Mouse (Mus musculus): ENCODE data around the gene Txnip. TPM values are rescaled to one million over a fixed set of nuclear protein-coding genes. Genes with fewer than 3 reads are reported as not detected.

The Txnip gene
- polyA plus RNA-seq, 1 experiment from 2014 or later: 71.4 TPM

DNA sequence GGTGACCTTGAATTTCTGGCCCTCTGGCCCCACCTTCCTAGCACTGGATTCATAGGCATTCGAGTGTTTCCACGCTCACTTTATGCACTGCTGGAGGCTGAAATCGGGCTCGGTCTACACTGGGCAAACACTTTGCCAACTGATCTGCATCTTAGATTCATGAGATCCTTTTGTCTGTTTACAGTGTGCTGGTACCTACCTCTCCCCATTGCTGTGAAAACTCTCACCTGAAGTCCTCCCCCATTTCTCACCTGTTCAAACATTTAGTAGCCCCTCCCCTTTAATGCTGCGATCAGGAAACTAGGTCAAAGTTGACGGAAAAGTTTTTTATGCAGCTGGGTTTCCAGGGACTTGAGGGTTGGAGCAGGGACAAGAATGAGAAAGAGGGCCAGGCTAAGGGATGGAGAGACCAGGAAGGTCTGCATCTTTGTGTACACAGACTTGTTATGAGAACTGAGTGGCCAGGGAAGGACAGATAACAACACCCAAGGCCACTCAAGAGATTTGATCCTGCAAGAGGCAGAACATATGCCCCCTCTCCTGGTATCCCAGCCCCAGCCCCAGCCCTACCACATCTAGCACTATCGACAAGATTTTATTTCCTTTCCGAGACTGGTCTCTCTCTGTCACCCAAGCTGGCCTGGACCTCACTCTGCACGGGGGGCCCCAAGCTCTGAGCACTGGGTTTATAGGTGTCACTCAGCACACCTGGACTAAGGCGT, 6.3 kb downstream of the Txnip start:
- no peak overlapping the region for H3K9ac ChIP-seq
- WGBS: 81% methylated on average over 10 of the region's 10 CpGs
- ATAC-seq (ENCODE audit: low FRiP score) (no peak), DNase-seq (ENCODE audit: low spot score) (no peak)
- H3K36me3 ChIP-seq (replicated peaks; ENCODE audit: control insufficient read depth, insufficient read depth): peaks cover 21% of the 10 kb centered on the region
- no peak overlapping the region for H3K4me2 ChIP-seq (replicated peaks)
- no peak overlapping the region for H3K27ac ChIP-seq
- peaks cover 29% of the 10 kb centered on the region for H3K4me1 ChIP-seq (replicated peaks; ENCODE audit: control insufficient read depth, insufficient read depth, low read length)
- H3K4me3 ChIP-seq (replicated peaks; ENCODE audit: low read length): no peak overlapping the region
- H3K27me3 ChIP-seq (ENCODE audit: control insufficient read depth, insufficient read depth, low read length): no peaks in the 10 kb centered on the region
- H3K9me3 ChIP-seq (ENCODE audit: control insufficient read depth, low read length): no peaks in the 10 kb centered on the region

DNA sequence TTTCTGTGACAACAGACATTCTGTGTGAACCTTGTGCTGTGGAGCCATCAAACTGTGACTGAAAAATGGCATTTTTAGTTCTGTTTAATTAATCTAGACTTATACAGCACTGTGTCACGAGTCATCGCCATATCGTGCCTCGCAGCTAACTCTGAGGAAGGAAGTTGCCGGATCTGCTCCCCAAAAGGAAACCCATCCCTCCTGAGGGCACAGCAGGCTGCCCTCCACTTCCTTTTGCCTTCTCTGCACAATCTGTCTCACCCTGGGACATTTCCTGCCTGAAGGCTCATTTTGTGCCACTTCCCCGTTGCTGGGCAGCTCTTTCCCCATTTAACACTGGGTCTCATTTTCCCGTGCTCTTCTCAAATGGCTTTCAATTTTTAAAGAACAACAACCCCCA, 6.9 kb downstream of the Txnip start:
- peaks cover 23% of the 10 kb centered on the region for H3K4me1 ChIP-seq (replicated peaks; ENCODE audit: control insufficient read depth, insufficient read depth, low read length)
- no peak overlapping the region for H3K27ac ChIP-seq
- WGBS: 68% methylated on average over 7 of the region's 7 CpGs
- no peaks in the 10 kb centered on the region for H3K27me3 ChIP-seq (ENCODE audit: control insufficient read depth, insufficient read depth, low read length)
- H3K4me3 ChIP-seq (replicated peaks; ENCODE audit: low read length): no peak overlapping the region
- H3K9ac ChIP-seq: no peak overlapping the region
- peaks cover 19% of the 10 kb centered on the region for H3K36me3 ChIP-seq (replicated peaks; ENCODE audit: control insufficient read depth, insufficient read depth)
- no peak overlapping the region for H3K4me2 ChIP-seq (replicated peaks)
- DNase-seq (ENCODE audit: low spot score) (no peak), ATAC-seq (ENCODE audit: low FRiP score) (no peak)
- no peaks in the 10 kb centered on the region for H3K9me3 ChIP-seq (ENCODE audit: control insufficient read depth, low read length)

DNA sequence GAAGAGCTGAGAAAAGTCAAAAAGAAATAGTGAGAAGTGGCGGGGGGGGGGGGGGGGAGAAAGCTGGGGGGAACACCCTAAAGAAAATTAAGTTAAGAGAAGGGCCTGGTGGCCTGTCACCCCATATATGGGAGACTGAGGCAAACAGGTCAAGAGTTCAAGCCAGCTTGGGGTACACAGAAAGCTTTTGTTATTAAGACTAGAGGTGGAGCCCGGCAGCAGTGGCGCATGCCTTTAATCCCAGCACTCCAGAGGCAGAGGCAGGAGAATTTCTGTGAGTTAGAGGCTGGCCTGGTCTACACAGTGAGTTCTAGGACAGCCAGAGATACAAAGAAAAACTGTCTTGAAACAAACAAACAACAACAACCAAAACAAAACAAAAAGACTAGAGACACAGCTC, 7.3 kb downstream of the Txnip start:
- Histone ChIP-seq H3K4me2 (replicated peaks) (no peak overlapping the region), H3K27me3 (ENCODE audit: control insufficient read depth, insufficient read depth, low read length) (no peaks in the 10 kb centered on the region), H3K36me3 (replicated peaks; ENCODE audit: control insufficient read depth, insufficient read depth) (peaks cover 14% of the 10 kb centered on the region), H3K4me1 (replicated peaks; ENCODE audit: control insufficient read depth, insufficient read depth, low read length) (peaks cover 19% of the 10 kb centered on the region), H3K9ac (no peak overlapping the region), H3K27ac (no peak overlapping the region), H3K9me3 (ENCODE audit: control insufficient read depth, low read length) (no peaks in the 10 kb centered on the region), H3K4me3 (replicated peaks; ENCODE audit: low read length) (no peak overlapping the region)
- ATAC-seq (ENCODE audit: low FRiP score) (no peak), DNase-seq (ENCODE audit: low spot score) (no peak)
- WGBS: 91% methylated on average over 2 of the region's 3 CpGs

GRCm38 (mm10) chr3:96566661-96567450, 9.1 kb downstream of the Txnip start:
- peaks cover 2% of the 10 kb centered on the region; the same call in 1 of the 2 replicates for H3K4me1 ChIP-seq (replicated peaks; ENCODE audit: control insufficient read depth, insufficient read depth, low read length)
- H3K36me3 ChIP-seq (replicated peaks; ENCODE audit: control insufficient read depth, insufficient read depth): no peaks in the 10 kb centered on the region
- no peak overlapping the region for H3K27ac ChIP-seq
- no peak for ATAC-seq (ENCODE audit: low FRiP score)
- DNase-seq (ENCODE audit: low spot score): no peak
- no peak overlapping the region for H3K4me3 ChIP-seq (replicated peaks; ENCODE audit: low read length)
- WGBS: 89% methylated on average over 8 of the region's 8 CpGs
- no peaks in the 10 kb centered on the region for H3K9me3 ChIP-seq (ENCODE audit: control insufficient read depth, low read length)
- H3K4me2 ChIP-seq (replicated peaks): no peak overlapping the region
- H3K27me3 ChIP-seq (ENCODE audit: control insufficient read depth, insufficient read depth, low read length): no peaks in the 10 kb centered on the region
- no peak overlapping the region for H3K9ac ChIP-seq

DNA sequence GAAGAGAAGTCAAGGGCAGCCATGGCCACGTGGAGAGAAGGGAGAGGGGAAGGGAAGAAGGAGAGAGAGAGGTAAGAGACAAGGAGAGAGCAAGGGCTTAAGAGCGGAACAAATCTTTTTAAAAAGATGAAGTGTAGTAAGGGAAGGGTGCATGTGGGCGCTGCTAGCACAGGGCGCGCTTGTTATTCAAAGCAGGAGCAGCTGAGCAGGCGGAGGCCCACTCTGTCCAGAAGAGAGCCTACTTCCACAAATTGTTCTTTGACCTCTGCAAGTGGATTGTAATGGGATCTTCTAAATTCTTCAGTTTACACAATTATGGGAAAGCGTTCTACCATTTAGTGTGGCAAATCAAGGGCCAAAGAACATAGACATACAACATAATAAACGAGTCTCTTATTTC, 10.8 kb downstream of the Txnip start:
- H3K27ac ChIP-seq: no peak overlapping the region
- no peak overlapping the region for H3K9ac ChIP-seq
- no peaks in the 10 kb centered on the region for H3K27me3 ChIP-seq (ENCODE audit: control insufficient read depth, insufficient read depth, low read length)
- DNase-seq (ENCODE audit: low spot score) (no peak), ATAC-seq (ENCODE audit: low FRiP score) (no peak)
- H3K4me2 ChIP-seq (replicated peaks): no peak overlapping the region
- H3K36me3 ChIP-seq (replicated peaks; ENCODE audit: control insufficient read depth, insufficient read depth): no peaks in the 10 kb centered on the region
- H3K4me1 ChIP-seq (replicated peaks; ENCODE audit: control insufficient read depth, insufficient read depth, low read length): no peaks in the 10 kb centered on the region
- 69% methylated on average over 8 of the region's 8 CpGs for WGBS
- H3K4me3 ChIP-seq (replicated peaks; ENCODE audit: low read length): no peak overlapping the region
- no peaks in the 10 kb centered on the region for H3K9me3 ChIP-seq (ENCODE audit: control insufficient read depth, low read length)

DNA sequence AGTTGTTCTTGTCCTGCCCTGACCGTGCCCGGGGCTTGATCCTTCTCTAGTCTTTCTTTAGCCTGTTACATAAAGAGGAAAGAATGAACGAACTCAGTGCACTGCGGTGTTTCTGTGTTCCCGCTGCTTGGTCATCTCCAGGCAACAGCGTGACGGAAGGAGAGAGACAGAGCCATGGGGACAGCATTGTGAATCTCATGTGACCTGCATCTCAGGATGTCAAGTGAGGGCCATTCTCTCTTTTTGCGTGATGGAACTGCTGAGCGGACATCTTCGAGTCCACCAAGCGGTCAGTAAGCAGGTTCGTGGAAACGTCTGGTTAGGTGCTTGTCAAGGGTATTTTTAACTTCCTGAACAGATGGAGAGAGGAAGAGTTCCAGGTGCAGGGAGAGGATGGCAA, 11.7 kb downstream of the Txnip start:
- DNase-seq (ENCODE audit: low spot score) (no peak), ATAC-seq (ENCODE audit: low FRiP score) (no peak)
- WGBS: 84% methylated on average over 13 of the region's 13 CpGs
- no peaks in the 10 kb centered on the region for H3K9me3 ChIP-seq (ENCODE audit: control insufficient read depth, low read length)
- H3K4me3 ChIP-seq (replicated peaks; ENCODE audit: low read length): no peak overlapping the region
- H3K4me2 ChIP-seq (replicated peaks): no peak overlapping the region
- no peak overlapping the region for H3K27ac ChIP-seq
- no peaks in the 10 kb centered on the region for H3K27me3 ChIP-seq (ENCODE audit: control insufficient read depth, insufficient read depth, low read length)
- no peak overlapping the region for H3K9ac ChIP-seq
- no peaks in the 10 kb centered on the region for H3K4me1 ChIP-seq (replicated peaks; ENCODE audit: control insufficient read depth, insufficient read depth, low read length)
- H3K36me3 ChIP-seq (replicated peaks; ENCODE audit: control insufficient read depth, insufficient read depth): no peaks in the 10 kb centered on the region

DNA sequence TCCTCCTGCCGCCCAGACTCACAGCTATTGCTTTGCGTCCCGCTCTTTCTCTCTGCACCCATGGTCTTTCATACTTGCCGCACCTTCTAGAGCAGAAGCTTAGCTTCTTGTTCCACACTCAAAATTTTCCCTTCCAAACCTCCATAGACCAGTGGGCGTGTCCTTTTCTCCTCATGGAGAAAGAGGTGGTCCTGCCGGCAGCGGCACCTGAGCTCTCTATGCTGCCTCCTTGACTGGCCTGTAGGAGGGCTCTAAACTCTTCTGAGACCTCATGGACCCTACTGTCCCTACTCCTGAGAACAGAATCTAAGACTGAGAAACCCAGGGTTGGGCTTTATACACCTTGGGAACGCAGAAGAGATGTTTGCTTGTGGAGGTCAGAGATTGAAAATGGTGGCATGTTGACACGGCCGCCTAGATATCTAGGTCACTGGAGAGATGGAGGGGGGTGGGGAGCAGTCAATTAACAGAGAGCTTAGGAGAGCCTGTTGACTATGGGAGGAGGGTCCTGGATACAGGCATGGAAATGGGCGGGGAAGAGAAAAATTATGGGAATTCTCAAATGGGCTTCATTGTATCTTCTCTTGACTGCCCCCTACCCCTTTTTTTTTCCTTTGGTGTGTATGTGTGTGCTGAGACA, 12.3 kb downstream of the Txnip start:
- H3K36me3 ChIP-seq (replicated peaks; ENCODE audit: control insufficient read depth, insufficient read depth): no peaks in the 10 kb centered on the region
- no peak overlapping the region for H3K9ac ChIP-seq
- ATAC-seq (ENCODE audit: low FRiP score): no peak
- no peak overlapping the region for H3K4me3 ChIP-seq (replicated peaks; ENCODE audit: low read length)
- 86% methylated on average over 11 of the region's 11 CpGs for WGBS
- DNase-seq (ENCODE audit: low spot score): no peak
- H3K27ac ChIP-seq: no peak overlapping the region
- H3K9me3 ChIP-seq (ENCODE audit: control insufficient read depth, low read length): no peaks in the 10 kb centered on the region
- no peaks in the 10 kb centered on the region for H3K4me1 ChIP-seq (replicated peaks; ENCODE audit: control insufficient read depth, insufficient read depth, low read length)
- H3K4me2 ChIP-seq (replicated peaks): no peak overlapping the region
- H3K27me3 ChIP-seq (ENCODE audit: control insufficient read depth, insufficient read depth, low read length): no peaks in the 10 kb centered on the region

DNA sequence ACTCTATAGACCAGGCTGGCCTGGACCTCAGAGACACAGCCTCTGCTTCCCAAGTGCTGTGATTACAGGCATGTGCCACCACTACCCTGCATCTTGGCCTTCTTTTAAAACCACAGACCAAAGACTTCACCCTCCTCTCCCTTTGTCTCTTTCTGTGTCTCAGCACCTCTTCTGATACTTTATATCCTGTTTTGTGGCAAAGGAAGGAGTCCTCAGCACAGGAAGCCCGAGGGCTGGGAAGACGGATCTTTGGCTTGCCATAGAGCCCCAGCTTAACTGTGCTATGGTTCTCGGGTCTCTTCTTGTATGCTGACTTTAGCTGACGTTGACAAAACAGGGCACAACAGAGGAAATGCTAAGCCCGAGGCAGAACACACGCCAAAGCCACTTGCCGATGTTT, 12.9 kb downstream of the Txnip start:
- H3K9ac ChIP-seq: no peak overlapping the region
- DNase-seq (ENCODE audit: low spot score) (no peak), ATAC-seq (ENCODE audit: low FRiP score) (no peak)
- WGBS: 82% methylated on average over 7 of the region's 7 CpGs
- H3K9me3 ChIP-seq (ENCODE audit: control insufficient read depth, low read length): no peaks in the 10 kb centered on the region
- H3K27me3 ChIP-seq (ENCODE audit: control insufficient read depth, insufficient read depth, low read length): no peaks in the 10 kb centered on the region
- H3K4me3 ChIP-seq (replicated peaks; ENCODE audit: low read length): no peak overlapping the region
- H3K27ac ChIP-seq: no peak overlapping the region
- no peaks in the 10 kb centered on the region for H3K4me1 ChIP-seq (replicated peaks; ENCODE audit: control insufficient read depth, insufficient read depth, low read length)
- no peak overlapping the region for H3K4me2 ChIP-seq (replicated peaks)
- H3K36me3 ChIP-seq (replicated peaks; ENCODE audit: control insufficient read depth, insufficient read depth): no peaks in the 10 kb centered on the region

GRCm38 (mm10) chr3:96571336-96571735, 13.6 kb downstream of the Txnip start:
- Histone ChIP-seq H3K4me1 (replicated peaks; ENCODE audit: control insufficient read depth, insufficient read depth, low read length) (no peaks in the 10 kb centered on the region), H3K4me3 (replicated peaks; ENCODE audit: low read length) (no peak overlapping the region), H3K4me2 (replicated peaks) (no peak overlapping the region), H3K9me3 (ENCODE audit: control insufficient read depth, low read length) (no peaks in the 10 kb centered on the region), H3K9ac (no peak overlapping the region), H3K27me3 (ENCODE audit: control insufficient read depth, insufficient read depth, low read length) (no peaks in the 10 kb centered on the region), H3K27ac (no peak overlapping the region), H3K36me3 (replicated peaks; ENCODE audit: control insufficient read depth, insufficient read depth) (no peaks in the 10 kb centered on the region)
- no peak for ATAC-seq (ENCODE audit: low FRiP score)
- WGBS: 68% methylated on average over 2 of the region's 2 CpGs
- DNase-seq (ENCODE audit: low spot score): no peak
